Comparison of ENCODE assay signal across 17 mouse cellular contexts in genomic region chr1:134972920-134973319, GRCm38 (mm10). TPM values are rescaled to one million over a fixed set of nuclear protein-coding genes. Genes with fewer than 3 reads are reported as not detected.
DNase-seq lines count a peak whose midpoint lies in the region; ATAC-seq and TF ChIP-seq lines count a peak whose summit lies in the region.
"Had no signal": no experiment of that assay in that cellular context is flagged by ENCODE, and none has a peak within 500 bp of the region (broad histone marks: within the 10 kb centered on the region; RNA-seq: fewer than 3 reads in every experiment).

No protein-coding gene starts in this region.

- no peak overlapping the region for H3K27ac ChIP-seq in forebrain, postnatal 0 days (ENCODE audit: low read depth, low read length)
- H3K27ac ChIP-seq in forebrain, embryonic 15.5 days (replicated peaks): no peak overlapping the region
- no peak overlapping the region for H3K27ac ChIP-seq in left cerebral cortex, adult 2 months
- H3K27ac ChIP-seq: heart, embryonic 13.5 days; hindbrain, embryonic 13.5 days; limb, embryonic 10.5 days; liver, embryonic 14.5 days; neural tube, embryonic 15.5 days had no signal

- intact Hi-C loops in left cerebral cortex, adult 2 months (cut with DNase I): loop anchor here (5.0 to 10.0 kb wide), 2 partner anchors 134 to 392 kb away; partner anchors contain the start of gene Lgr6
- intact Hi-C loops in left cerebral cortex, postnatal 10 days (cut with DNase I): loop anchor here (5.0 to 10.0 kb wide), 2 partner anchors 139 to 392 kb away; no protein-coding TSS in a partner anchor

- TF ChIP-seq CTCF in forebrain, postnatal 0 days (IDR thresholded peaks at IDR 0.05; ENCODE audit: low read depth): peak; percentile 69
- peak; percentile 58 for TF ChIP-seq CTCF in left cerebral cortex, adult 2 months (IDR thresholded peaks at IDR 0.05)

- WGBS in forebrain, postnatal 0 days: 63% methylated on average over 1 of the region's 1 CpGs
- WGBS in forebrain, embryonic 15.5 days: 56% methylated on average over 1 of the region's 1 CpGs

- H3K4me1 ChIP-seq in forebrain, postnatal 0 days (ENCODE audit: insufficient read depth): no peaks in the 10 kb centered on the region
- H3K4me1 ChIP-seq in forebrain, embryonic 15.5 days: no peaks in the 10 kb centered on the region
- H3K4me1 ChIP-seq: heart, embryonic 13.5 days; hindbrain, embryonic 13.5 days; limb, embryonic 10.5 days; neural tube, embryonic 15.5 days had no signal

- no peaks in the 10 kb centered on the region for H3K36me3 ChIP-seq in forebrain, postnatal 0 days (ENCODE audit: insufficient read depth)
- H3K36me3 ChIP-seq in forebrain, embryonic 15.5 days: peaks cover 8% of the 10 kb centered on the region; the same call in 1 of the 2 replicates
- H3K36me3 ChIP-seq: neural tube, embryonic 15.5 days had no signal

- no peak overlapping the region for H3K4me2 ChIP-seq in forebrain, postnatal 0 days (ENCODE audit: low read depth)
- H3K4me2 ChIP-seq in forebrain, embryonic 15.5 days (replicated peaks): no peak overlapping the region
- H3K4me2 ChIP-seq: heart, embryonic 13.5 days; hindbrain, embryonic 13.5 days; neural tube, embryonic 15.5 days had no signal

- no peaks in the 10 kb centered on the region for H3K9me3 ChIP-seq in forebrain, postnatal 0 days (ENCODE audit: low read length)
- no peaks in the 10 kb centered on the region for H3K9me3 ChIP-seq in forebrain, embryonic 15.5 days
- H3K9me3 ChIP-seq: heart, embryonic 13.5 days; hindbrain, embryonic 13.5 days; limb, embryonic 10.5 days; neural tube, embryonic 15.5 days had no signal

- peak; percentile 58 for DNase-seq in forebrain, postnatal 0 days
- DNase-seq in left cerebral cortex, adult 2 months (ENCODE audit: extremely low spot score in 1 of 2, low spot score in 2 of 2): no peak
- no peak for DNase-seq in left cerebral cortex, postnatal 10 days (ENCODE audit: extremely low spot score in 1 of 2, low spot score in 2 of 2)
- DNase-seq in right cerebral cortex, adult 2 months (ENCODE audit: low spot score in 2 of 2): peak; percentile 46 to 53
- no peak for DNase-seq in right cerebral cortex, postnatal 4 days
- no peak for DNase-seq in urinary bladder, postnatal 36 days (ENCODE audit: low spot score in 2 of 2)
- no peak for DNase-seq in adrenal gland, adult (ENCODE audit: inconsistent age in 2 of 2, low spot score in 1 of 2)
- DNase-seq: B cell, adult 2 months; cerebellum, adult 9-10 months; thymus, postnatal 25 days had no signal

- no peak overlapping the region for H3K4me3 ChIP-seq in forebrain, postnatal 0 days (ENCODE audit: low read depth, low read length)
- no peak overlapping the region for H3K4me3 ChIP-seq in forebrain, embryonic 15.5 days
- H3K4me3 ChIP-seq in left cerebral cortex, adult 2 months: no peak overlapping the region
- H3K4me3 ChIP-seq: erythroblast, embryonic 14.5 days; heart, embryonic 13.5 days; hindbrain, embryonic 13.5 days; limb, embryonic 10.5 days; neural tube, embryonic 15.5 days had no signal

- no peaks in the 10 kb centered on the region for H3K27me3 ChIP-seq in forebrain, postnatal 0 days (ENCODE audit: insufficient read depth, low read length)
- no peaks in the 10 kb centered on the region for H3K27me3 ChIP-seq in forebrain, embryonic 15.5 days
- H3K27me3 ChIP-seq: heart, embryonic 13.5 days; hindbrain, embryonic 13.5 days; neural tube, embryonic 15.5 days had no signal

- no peak overlapping the region for H3K9ac ChIP-seq in forebrain, postnatal 0 days
- no peak overlapping the region for H3K9ac ChIP-seq in forebrain, embryonic 15.5 days (replicated peaks)
- H3K9ac ChIP-seq: heart, embryonic 13.5 days; hindbrain, embryonic 13.5 days; liver, embryonic 14.5 days; neural tube, embryonic 15.5 days had no signal

- no peak for ATAC-seq in forebrain, postnatal 0 days
- no peak for ATAC-seq in forebrain, embryonic 15.5 days (replicated peaks)

RNA-seq across cellular contexts. Expression of gene Ube2t, which starts 10.6 kb away (rescaled TPM):
- total RNA-seq in forebrain, postnatal 0 days (2014; rRNA removed): 5.7 and 5.8 TPM in 2 replicates
- 8.7 and 9.0 TPM in 2 replicates for polyA plus RNA-seq in forebrain, postnatal 0 days (2015; fragmentation: Nextera tagmentation; extraction: Ambion mirVana)
- polyA plus RNA-seq in forebrain, embryonic 15.5 days (2015; fragmentation: Nextera tagmentation; extraction: Ambion mirVana): 26.8 and 30.3 TPM in 2 replicates
- 1 to 10 TPM; 1.5 to 2.0 TPM for total RNA-seq in left cerebral cortex, adult 2 months (2021)
- total RNA-seq in left cerebral cortex, postnatal 10 days (2021): 1 to 10 TPM; 2.9 to 3.7 TPM

RNA-seq across cellular contexts. Expression of gene Ppp1r12b, which starts 17.2 kb away (rescaled TPM):
- 35.1 and 39.9 TPM in 2 replicates for total RNA-seq in forebrain, postnatal 0 days (2014; rRNA removed)
- 8.3 and 12.4 TPM in 2 replicates for polyA plus RNA-seq in forebrain, postnatal 0 days (2015; fragmentation: Nextera tagmentation; extraction: Ambion mirVana)
- 16.4 and 16.6 TPM in 2 replicates for polyA plus RNA-seq in forebrain, embryonic 15.5 days (2015; fragmentation: Nextera tagmentation; extraction: Ambion mirVana)
- 10 to 100 TPM; 80.2 to 82.0 TPM for total RNA-seq in left cerebral cortex, adult 2 months (2021)
- total RNA-seq in left cerebral cortex, postnatal 10 days (2021): 10 to 100 TPM; 75.4 to 78.5 TPM

Comparison
In these comparisons a context has a peak if more than half of its experiments do, and no peak if none do; other contexts are left out.
1. DNase-seq: peak in forebrain, postnatal 0 days (single experiment) and right cerebral cortex, adult 2 months (2 of 2); none in left cerebral cortex, adult 2 months (0 of 2), left cerebral cortex, postnatal 10 days (0 of 2), right cerebral cortex, postnatal 4 days (single experiment), urinary bladder, postnatal 36 days (0 of 2) and adrenal gland, adult (0 of 2).